Mouse (Mus musculus) urinary bladder, postnatal 4 days (tissue): ENCODE data around the gene Lrrc1.

Experiments used
- DNase-seq, 2 experiments: peaks; one replicate each; pipeline ENCODE4 v3.0.0; 2021 to 2022; ENCODE audit warnings: low spot score in 2 of 2

Lrrc1 gene

DNA sequence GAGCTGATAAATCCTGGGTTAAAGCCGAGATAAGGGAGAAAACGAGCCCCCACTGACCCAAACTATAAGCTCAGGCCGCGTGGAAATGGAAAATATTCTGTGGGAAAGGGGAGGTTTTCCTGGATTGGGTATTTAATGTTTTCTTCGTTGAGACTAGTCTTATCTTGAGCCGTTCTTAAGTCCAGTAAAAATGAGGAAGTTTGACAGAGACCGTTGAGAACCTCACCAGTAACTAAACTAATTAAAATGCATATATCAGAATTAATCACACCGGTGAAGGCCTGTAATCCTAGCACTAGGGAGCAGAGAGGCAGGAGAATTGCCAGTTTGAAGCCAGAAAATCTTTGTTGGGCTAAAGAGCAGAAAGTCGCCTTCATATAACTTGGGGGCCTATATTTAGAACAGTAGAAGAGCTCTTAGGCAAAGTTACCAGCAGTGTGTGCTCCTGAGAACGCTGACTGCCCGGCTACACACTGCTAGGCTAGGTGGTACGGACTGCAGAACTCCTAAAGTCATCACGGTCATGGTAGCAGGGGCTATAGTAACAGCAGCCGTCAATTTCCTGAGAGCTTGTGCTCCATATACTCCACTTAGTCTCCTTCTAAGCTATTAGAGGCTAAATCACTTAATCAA, 116.4 kb downstream of the Lrrc1 start:
- DNase-seq = no peak

DNA sequence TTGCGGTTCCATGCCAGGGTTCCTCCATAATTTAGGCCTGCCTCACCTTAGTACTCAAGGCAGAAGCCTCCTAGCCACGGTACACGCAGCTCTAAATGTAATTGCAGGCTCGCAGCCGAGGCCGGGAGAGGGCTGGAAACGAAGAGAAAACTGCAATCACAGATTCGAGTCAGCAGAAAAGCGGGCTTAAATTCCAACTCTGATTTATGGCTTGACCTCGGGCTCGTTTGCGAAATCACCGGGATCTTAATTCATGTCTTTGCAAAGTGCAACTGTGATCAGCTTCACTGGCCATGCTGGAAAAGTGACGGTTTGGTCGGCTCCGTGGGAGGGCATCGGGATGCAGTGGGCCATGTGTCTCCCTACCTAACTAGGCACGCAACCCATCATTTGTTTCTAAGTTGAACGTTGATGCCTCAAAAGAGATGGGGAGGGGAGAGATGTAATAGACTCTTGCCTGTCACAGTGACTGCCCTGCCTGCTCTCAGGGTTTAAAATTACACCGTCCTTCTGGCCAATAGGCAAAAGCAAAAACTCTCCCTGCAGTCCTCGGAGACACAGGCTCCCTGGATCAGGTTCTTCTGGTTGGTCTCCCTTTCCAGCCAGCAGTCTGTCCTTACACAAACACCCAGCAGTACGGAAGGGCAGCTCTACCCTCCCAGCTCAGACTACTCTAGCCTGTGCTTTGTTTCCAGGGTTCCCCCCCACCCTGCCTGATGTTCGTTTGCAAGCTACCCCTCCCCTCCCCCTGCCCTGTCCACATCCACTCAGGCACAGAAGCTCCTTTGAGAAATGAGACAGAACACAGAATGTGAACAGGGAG, 117.2 kb downstream of the Lrrc1 start:
- peak in 1 of 2 experiments; percentile 46 for DNase-seq

DNA sequence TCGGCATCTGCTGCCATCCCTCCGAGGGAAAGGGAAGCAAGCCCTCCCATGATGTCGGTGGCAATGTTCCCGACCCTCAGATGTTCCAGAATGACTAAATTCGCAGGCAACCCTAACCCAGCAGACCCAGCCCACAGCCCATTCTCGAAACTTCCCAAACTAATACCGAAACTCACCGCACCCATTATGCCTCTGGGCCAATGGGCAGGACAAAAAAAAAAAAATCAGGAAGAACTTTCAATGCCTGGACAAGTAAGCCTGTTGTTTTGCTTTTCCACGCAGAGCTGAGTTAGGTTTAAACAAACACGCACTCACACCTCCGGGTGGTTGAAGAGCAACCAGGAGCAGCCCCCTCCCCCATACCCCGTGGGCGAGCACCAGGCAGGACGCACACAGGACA, 118.6 kb downstream of the Lrrc1 start:
- DNase-seq = no peak

DNA sequence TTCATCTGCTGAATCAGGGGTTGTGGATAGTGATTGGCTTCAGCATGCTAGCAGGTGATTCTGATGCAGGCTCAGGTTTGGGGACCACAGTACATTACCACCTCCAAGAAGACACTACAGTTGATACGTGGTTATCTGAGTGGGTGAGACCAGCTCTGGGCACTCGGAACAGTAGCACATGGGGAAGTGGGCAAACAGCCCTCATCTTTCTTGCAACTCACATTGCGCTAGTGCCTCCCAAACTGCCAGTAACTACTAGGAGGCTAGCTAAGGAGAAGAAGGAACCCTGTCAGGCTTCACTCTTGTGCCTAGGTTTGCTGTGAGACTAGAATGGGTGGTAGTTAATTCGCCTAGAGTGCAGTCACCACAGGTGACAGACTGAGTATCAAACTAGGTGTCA, 119.1 kb downstream of the Lrrc1 start:
- DNase-seq = no peak

DNA sequence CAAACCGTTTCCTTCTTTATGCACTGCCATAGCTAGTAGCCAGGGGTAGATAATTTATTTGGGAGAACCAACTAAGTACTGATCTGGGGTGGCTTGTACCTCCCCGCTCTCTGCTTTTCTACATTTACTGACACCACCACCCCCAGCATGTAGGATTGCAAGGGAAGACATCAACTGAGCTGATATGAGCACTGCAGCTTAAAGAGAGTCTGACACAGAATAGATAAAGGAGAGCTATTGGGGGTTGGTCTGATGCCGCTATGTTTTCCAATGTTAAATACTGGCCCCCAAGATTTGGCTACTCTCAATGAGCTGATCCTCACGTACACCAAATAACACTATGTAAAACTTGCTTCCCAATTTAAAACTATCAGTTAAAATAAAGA, 124.5 kb downstream of the Lrrc1 start:
- no peak for DNase-seq

DNA sequence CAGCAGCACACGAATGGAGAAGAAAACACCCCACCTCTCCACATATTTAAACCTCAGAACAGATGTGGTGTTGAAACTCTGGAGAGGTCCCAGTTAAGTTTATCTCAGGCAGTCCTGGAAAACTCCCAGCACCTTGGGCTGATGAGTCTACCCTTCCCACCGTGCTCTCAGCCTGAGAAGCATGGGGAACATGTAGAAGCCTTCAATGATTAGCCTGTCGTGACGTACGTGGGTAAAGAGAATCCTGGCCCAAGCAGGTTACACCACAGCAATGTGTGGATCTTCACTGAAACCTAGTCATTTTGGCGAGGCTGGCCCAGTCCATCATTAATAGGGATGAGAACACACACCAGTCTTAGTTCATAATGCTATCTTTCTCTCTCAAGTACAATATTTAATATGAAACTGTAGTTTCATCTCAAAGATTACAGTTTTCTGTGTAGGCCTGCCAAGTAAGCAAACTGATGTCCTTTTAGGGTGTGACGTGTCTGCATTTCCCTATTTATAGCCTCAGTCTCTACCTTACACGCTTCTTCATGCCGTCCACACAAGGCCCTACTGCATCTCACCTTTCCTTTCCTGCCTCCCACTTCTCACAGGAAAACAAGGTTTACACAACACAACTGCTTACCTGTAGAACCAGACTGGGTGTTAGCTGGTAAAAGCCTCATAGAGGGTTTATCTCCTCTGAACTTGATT, 125.0 kb downstream of the Lrrc1 start:
- no peak for DNase-seq

DNA sequence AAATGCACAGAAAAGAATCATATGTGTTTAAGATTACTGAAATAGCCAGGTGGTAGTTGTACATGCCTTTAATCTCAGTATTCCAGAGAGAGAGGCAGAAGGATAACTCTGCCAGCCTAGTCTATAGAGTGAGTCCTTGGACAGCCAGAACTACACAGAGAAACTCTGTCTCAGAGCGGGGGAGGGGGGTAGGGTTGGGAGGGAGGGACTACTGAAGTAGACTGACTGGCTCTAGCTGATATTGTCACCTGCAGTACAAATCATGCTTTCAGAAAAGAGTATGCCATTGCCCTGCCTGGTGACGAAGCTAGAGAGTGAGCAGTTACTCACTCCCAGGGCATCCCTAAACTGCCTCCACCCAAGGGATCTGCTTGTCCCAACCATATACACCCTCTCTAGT, 125.9 kb downstream of the Lrrc1 start:
- DNase-seq = no peak

DNA sequence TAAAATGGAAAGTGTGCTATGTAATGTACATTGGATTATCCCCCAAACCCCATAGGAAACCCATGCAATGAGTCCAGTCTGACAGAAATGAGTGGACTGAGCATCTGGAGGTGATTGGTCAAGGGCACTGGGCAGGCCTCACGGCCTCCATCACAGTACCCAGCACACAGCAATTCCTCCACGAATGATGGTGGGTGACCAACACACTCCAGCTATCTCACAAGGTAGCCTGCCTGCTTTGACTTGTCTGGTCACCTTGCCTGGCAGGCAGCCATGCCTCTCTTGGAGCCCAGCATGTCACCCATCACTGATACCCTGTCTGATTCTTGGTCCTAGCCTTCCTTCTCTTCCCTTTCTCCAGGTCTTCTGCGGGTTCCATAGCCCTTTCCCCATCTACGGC, 128.2 kb downstream of the Lrrc1 start:
- no peak for DNase-seq

DNA sequence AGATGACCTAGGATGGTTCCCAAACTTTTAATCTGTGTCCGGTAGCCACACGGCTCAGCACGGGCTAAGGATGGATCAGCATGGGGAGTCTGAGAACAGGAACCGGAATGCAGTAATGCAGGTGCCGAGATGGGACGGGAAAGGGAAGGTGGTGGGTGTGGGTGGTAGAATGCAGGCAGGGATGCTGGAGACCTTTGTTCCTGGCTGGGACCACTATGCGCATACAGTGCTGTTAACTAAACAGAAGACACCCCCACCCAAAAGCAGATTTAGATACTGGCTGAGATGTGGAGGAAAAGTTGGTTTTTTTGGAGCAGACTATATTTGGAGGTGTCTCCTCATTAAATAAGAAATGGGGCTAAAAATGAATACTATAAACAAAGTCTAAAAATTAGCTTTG, 128.7 kb downstream of the Lrrc1 start:
- no peak for DNase-seq

DNA sequence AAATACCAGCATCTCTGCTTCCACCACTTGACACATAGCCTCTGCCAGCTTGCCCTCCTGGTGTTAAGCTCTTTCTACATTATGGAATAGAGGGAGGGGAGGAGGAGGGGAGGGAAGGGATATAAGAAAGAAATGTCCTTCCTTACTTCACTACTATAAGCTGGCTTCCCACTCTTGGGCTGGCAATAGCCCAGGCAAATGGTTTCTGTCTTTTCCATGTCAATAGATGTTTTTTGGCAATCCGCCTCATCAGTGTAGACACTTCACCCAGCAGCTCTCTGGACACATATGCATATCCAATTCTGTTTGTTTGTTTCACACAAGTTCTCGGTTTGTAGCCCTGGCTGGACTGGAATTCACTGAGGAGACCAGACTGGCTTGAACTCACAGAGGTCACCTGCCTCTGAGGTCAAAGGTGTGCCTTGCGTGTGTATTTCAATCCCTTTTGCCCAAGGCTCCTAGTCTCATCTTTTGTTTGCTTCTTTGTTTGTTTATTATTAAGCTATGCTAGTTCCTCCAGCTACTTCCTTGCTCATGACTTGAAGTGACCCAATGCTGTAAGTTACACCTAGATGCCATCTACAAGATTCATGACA, 132.7 kb downstream of the Lrrc1 start:
- DNase-seq = no peak

DNA sequence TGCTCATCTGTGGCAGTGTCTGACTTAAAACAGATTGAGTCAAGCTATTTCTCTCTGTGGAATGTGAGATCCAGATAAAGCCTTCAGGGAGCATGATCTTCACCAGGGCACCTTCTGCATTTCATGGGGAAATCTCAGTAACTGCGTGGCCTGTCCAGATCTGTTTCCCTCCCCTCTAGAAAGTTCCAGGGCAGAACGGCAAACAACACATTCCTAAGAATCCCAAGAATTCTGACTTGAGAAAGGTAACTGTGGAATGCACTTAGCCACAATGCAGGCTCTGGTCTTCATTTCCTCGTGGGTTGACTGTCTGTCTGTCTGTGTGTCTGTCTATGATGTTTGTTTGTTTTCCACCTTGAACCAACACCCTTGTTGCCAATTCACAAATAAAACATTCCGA, 133.7 kb downstream of the Lrrc1 start:
- no peak for DNase-seq

DNA sequence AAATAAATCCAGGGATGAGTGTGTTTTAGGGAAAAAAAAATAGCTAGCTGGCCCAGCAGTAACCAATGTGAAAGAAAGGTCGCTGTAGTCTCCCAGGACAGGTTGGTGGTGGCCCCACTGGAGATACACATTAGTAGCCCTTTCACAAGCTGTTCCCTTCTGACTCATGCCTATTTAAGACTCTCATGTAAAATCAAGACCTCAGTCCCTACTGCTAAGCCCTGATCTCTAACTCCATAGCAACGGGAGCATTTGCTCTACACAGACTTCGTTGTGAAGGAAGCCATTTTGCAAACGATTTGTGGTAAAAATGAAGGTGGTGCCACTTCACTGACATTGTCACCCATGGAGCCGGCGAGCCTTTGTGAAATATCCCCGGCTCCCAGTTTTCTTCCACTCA, 134.1 kb downstream of the Lrrc1 start:
- DNase-seq = no peak

DNA sequence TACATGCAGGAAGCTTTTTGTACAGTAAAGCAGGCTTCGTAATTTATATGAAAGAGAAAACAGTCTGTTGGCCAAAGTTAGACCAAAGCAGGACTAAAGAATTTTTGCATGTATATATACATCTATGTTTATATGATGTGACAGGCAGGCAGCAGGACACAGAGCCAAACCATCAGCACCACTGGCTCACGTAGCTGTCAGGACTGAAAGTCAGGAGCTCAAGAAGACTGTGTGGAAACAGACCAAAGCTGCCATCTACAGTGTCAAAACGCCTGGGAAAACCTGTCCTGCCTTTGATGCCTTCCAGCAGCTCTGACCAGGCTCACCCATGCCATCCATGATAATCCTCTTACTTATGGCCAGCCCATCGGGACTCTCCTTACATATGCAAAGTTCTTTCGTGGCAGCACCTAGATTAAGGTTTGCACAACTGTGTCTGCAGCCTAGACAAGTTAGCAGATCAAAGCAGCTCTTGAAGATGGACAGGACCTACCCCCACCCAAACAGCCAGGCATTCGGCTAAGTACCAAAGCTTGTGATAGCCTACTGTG, 136.5 kb downstream of the Lrrc1 start:
- no peak for DNase-seq

DNA sequence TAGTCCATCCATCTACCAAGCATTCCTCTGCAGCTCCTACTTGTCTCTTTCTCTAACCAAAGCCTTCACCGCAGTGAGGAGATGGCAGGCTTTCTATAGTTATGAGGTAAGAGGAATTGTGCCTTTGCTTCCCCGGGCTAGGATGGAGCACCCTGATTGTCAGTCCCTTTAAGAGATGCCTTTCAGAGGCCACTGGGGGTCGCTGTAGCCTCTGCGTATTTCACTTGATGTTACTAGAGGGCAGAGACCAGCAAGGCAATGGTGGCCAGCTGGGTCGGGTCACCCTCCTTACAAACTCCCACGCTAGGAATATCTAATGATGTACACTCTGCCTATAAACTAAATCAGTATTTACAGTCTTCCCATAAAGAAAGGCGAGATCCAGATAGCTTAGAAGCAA, 137.8 kb downstream of the Lrrc1 start:
- DNase-seq = no peak

DNA sequence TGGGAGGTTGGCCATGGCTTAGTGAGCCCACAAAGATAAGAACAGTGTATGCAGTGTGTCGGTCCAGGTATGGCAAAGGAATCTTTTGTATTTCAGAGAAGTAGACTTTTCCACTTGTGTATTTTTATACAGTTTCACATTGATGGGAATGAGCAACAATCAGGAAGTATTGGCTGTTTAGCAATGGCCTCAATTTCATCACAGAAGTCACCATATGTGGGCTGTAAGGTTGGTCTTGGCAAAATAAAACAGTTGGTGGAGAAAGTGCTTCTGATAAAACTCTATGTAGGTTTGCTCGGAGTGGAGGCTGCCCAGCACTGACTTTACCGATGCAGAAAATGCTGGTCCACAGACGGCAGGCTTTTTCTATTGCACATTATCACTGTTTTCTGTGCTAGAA, 140.2 kb downstream of the Lrrc1 start:
- DNase-seq = no peak

DNA sequence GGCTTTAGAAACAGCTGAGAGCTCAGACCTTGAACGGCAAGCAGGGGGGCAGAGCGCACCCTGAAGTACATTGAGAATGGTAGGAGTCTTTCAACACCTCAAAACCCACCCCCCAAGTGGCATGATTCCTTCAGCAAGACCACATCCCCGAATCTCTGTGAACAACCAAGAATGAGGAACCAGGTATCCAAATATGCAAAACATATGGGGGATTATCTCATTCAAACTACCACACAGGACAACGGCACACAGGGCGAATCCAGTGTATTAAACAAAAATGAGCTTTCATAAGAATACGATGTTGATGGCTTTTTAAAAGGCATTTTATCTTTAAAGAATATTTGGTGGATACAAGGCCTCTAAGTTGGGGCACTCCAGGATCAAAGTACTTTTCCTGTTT, 140.7 kb downstream of the Lrrc1 start:
- no peak for DNase-seq

DNA sequence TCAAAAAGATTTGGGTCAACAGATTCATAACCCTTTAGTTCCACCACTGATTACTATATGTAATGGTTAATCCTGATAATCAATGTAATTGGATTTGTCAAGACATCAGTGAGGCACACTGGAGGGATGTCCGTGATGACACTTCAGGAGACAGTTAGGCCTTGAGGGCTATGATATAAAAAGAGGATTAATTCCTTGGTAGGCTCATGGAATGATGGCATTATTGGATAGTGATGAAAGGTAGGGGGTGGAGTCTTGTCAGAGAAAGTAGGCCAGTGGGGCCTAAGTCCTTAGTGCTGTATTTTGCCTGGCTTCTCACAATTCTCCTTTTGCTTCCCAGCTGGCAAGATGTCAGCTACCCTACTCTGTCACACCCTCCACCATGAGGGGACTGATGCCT, 141.7 kb downstream of the Lrrc1 start:
- no peak for DNase-seq

DNA sequence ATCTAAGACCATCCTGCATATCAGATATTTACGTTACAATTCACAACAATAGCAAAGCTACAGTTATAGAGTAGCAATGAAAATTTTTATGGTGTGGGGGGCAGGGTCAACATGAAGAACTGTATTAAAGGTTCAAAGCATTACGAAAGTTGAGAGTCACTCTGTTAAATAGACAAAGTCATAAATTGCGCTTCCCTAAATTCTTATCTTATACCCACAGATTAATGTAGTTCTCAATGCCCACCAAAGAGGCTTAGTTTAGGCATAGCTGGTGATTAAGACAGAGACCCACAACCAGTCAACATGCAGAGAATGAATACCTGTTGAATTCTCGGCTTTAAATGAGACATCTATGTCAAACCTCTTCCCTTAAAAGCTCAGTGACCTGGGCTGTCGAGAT, 144.9 kb downstream of the Lrrc1 start:
- DNase-seq = no peak

DNA sequence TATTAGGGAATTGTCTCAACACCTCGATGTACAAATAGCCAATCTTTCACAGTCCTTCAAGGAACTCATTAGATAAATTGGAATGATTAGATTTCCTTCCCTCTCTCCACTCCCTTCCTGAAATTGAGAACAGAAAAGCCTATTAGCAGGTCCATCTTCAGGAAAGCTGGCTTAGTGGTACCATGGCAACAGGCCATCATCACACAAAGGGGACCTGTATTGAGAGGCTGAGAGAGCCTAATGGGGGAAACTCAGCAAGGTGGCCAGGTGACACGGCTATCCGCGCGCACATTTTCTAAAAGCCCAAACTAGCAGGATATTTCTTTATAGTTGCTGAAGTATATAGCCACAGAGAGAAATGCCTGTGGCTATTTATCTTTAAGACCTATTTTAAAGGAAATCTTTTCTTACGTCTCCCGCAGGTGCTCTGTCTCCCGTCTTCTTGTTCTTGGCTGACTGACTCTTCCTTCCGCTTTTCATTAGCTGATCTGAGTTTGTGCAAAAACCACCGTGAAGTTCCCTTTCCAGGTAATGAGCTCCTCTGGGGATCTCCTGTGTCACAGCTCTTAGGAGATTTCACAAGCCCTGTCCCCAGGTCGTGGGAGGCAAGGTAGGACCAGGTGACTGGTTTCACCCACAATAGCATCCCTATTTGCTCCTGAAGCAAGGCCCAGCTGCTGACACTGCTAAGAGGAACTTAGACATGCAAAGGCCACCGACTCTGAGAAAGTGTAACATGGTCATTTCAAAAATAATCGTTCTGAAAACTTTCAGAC, 145.6 kb downstream of the Lrrc1 start:
- DNase-seq = no peak

DNA sequence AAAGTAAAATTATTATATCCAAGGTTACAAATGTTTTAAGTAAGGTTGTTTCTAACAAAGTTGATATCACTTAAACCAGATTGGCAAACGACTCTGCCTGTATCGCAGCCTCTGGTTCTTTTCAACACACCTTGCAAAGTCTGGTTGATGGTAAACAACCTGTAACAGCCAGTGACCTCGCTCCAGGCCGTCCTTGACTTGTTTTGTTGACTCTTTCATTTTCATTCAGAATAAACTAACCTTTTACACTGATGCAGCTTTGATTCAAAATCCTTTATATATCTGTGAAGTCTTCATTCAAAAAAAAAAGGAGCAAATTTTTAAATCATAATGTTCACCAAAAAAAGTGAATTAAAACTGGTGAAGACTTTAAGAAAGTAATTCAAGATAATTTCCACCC, 147.6 kb downstream of the Lrrc1 start:
- DNase-seq = no peak

DNA sequence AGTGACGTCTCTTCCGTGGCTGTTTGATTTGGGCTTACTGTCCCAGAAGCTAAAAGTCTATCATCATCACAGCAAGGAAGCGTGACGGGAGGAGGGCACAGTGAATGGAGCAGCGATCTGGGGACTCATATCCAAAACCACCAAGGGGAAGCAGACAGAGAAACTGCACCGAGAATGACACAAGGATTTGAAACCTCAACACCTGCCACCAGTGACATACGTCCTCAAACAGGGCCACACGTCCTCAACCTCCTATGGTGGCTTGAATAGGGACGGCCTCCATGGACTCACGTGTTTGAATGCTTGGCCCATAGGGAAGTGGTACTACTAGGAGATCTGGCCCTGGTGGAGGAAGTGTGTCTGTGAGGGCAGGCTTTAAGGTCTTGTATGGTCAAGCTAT, 153.4 kb downstream of the Lrrc1 start:
- DNase-seq = no peak

DNA sequence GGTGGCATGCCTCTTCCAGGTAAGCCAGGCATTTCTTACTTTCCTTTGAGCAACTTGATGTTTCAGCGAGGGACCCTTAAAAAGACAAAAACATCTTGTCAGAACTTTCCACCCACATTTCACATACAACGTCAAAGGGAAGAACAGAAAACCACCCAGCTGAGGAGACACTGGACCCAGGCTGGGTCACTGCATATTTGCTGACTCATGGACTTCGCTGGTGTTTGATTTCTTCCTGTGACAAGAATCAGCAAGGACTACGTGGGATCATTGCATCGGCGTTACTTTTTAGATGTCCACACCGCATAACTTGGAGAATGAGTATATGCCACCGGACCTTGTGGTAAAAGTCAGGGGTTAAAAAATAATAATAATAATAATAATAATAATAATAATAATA, 155.7 kb downstream of the Lrrc1 start:
- DNase-seq = no peak
